Mouse (Mus musculus) ES-E14 (cell line): ENCODE results near the gene Mknk1. TPM values are rescaled to one million over a fixed set of nuclear protein-coding genes. Genes with fewer than 3 reads are reported as not detected.

Experiments
- DNase-seq: peaks from one replicate; pipeline ENCODE4 v3.0.0-alpha.2; 2013; ENCODE audit warnings: low read depth, low spot score
- H3K27ac ChIP-seq: 2 replicates; pipeline ENCODE4 v1.5.1; 2012; ENCODE audit warnings: low read depth, mild to moderate bottlenecking, low read length, moderate library complexity, mixed read lengths; ENCODE audit not compliant: poor library complexity, insufficient read depth, severe bottlenecking
- H3K36me3 ChIP-seq: 2 replicates; pipeline ENCODE4 v1.6.1; 2012; ENCODE audit warnings: mild to moderate bottlenecking, low read length, moderate library complexity, mixed read lengths; ENCODE audit not compliant: control insufficient read depth, poor library complexity, insufficient read depth, severe bottlenecking
- H3K4me1 ChIP-seq, 2 experiments: fragments of 150-350 bp in 1 of 2; sonication (generic) in 1 of 2; 2 replicates each; pipeline ENCODE4 v1.6.1; 2012; ENCODE audit warnings: low read length in 2 of 2, mild to moderate bottlenecking in 1 of 2, mixed read lengths in 1 of 2; ENCODE audit not compliant: control insufficient read depth in 2 of 2, insufficient read depth in 2 of 2, poor library complexity in 1 of 2
- H3K4me3 ChIP-seq, 2 experiments: fragments of 150-350 bp in 1 of 2; sonication (generic) in 1 of 2; 2 replicates each; pipeline ENCODE4 v1.5.1; 2012; ENCODE audit warnings: low read length in 2 of 2, low read depth in 1 of 2, mild to moderate bottlenecking in 1 of 2, mixed read lengths in 1 of 2; ENCODE audit not compliant: insufficient read depth in 1 of 2, poor library complexity in 1 of 2, severe bottlenecking in 1 of 2
- H3K9ac ChIP-seq: 2 replicates; pipeline ENCODE4 v1.6.1; 2012; ENCODE audit warnings: low read depth, mild to moderate bottlenecking, low read length, mixed read lengths; ENCODE audit not compliant: poor library complexity, insufficient read depth, severe bottlenecking
- H3K9me3 ChIP-seq: fragments of 150-350 bp; sonication (generic); 2 replicates; pipeline ENCODE4 v1.6.1; 2012; ENCODE audit warnings: low read depth, mild to moderate bottlenecking, low read length; ENCODE audit not compliant: control insufficient read depth, insufficient read depth
- CHD2 ChIP-seq: IDR thresholded peaks from 2 replicates; pipeline ENCODE4 v1.6.1; 2014; ENCODE audit warnings: mild to moderate bottlenecking, low read depth, low read length, inconsistent platforms
- HCFC1 ChIP-seq: IDR thresholded peaks from 2 replicates; pipeline ENCODE4 v1.6.1; 2012; ENCODE audit warnings: low read length, inconsistent platforms, borderline replicate concordance; ENCODE audit not compliant: insufficient read depth
- MAFK ChIP-seq: IDR thresholded peaks from 2 replicates; pipeline ENCODE4 v1.6.1; 2014; ENCODE audit warnings: mild to moderate bottlenecking, low read depth, low read length, inconsistent platforms; ENCODE audit not compliant: insufficient read depth
- ZC3H11A ChIP-seq: IDR thresholded peaks from 2 replicates; pipeline ENCODE4 v1.6.1; 2012; ENCODE audit warnings: low read depth, mild to moderate bottlenecking, inconsistent platforms, low read length, borderline replicate concordance
- ZNF384 ChIP-seq: IDR thresholded peaks from 2 replicates; pipeline ENCODE4 v1.6.1; 2012; ENCODE audit warnings: low read depth, low read length, inconsistent platforms
- in situ Hi-C, 2 experiments: fragments of 600-800 bp; cut with MboI; formaldehyde crosslinking; loops; one replicate each; pipeline ENCODE4 v1.15.1; 2025; ENCODE audit warnings: low sequenced_read_pairs in 2 of 2, inconsistent platforms in 1 of 2; ENCODE audit not compliant: unreplicated experiment in 2 of 2
- total RNA-seq: library from RNA; depleted of rRNA; stranded (reverse); fragments of 300-350 nt; gene quantifications from 2 replicates; pipeline ENCODE4 v1.2.3, GENCODE M21; 2012

The Mknk1 gene
- total RNA-seq, 1 experiment = 18.5 TPM

DNA sequence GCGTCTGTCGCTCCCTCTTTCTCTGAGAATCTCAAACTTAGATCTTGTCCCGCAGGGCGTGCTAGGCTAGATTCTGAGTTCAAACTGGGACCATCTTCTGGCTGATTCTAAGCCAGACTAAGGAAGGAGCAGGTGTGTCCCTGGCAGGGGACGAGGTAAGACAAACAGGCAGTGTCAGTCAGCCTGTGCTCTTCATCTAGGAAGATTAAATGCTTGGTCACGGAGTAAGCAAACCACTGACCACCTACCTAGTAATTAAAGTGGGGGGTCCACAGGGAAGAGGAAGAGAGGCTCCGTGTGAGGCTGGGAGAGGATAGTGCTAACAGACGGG lies 10.5 kb upstream of the Mknk1 start:
- no peaks in the 10 kb centered on the region for H3K9me3 ChIP-seq
- H3K4me3 ChIP-seq = peak overlapping the region in 1 of 2 experiments; percentile 87; a peak in 1 of 4 replicates
- no peaks in the 10 kb centered on the region for H3K36me3 ChIP-seq
- in situ Hi-C loops = no loop called here
- H3K4me1 ChIP-seq = peaks cover 5 to 13% of the 10 kb centered on the region in 2 experiments; a peak in 2 of 4 replicates
- H3K27ac ChIP-seq = no peak overlapping the region
- H3K9ac ChIP-seq = no peak overlapping the region
- no peak for TF ChIP-seq HCFC1
- TF ChIP-seq ZNF384 = no peak
- TF ChIP-seq ZC3H11A = no peak
- TF ChIP-seq MAFK = no peak
- TF ChIP-seq CHD2 = no peak
- no peak for DNase-seq

DNA sequence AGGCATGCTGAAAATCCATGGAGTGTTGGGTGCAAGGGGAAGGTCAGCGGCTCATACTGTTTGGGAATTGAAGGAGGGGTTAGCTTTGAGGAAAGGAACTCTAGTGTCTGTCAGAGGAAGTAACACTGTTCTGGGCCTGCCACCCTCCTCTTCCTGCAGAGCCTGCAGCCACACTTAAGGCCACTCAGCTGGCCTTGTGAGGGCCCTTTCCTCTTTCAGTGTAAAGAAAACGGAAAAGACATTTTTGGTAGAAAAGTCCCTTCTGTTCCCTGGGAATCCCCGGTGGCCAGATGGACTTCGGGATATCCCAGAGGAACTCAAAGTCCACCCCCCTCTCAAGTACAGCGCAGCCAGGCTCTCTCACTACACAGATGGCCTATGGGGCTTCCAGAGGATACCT lies 8.5 kb upstream of the Mknk1 start:
- no peaks in the 10 kb centered on the region for H3K36me3 ChIP-seq
- H3K27ac ChIP-seq = no peak overlapping the region
- H3K4me1 ChIP-seq = peaks cover 5 to 13% of the 10 kb centered on the region in 2 experiments; a peak in 2 of 4 replicates
- no peak overlapping the region for H3K9ac ChIP-seq
- no peak for TF ChIP-seq MAFK
- TF ChIP-seq CHD2 = no peak
- no peak for TF ChIP-seq ZC3H11A
- TF ChIP-seq HCFC1 = no peak
- TF ChIP-seq ZNF384 = no peak
- in situ Hi-C loops = no loop called here
- H3K4me3 ChIP-seq = no peak overlapping the region
- DNase-seq = no peak
- H3K9me3 ChIP-seq = no peaks in the 10 kb centered on the region

DNA sequence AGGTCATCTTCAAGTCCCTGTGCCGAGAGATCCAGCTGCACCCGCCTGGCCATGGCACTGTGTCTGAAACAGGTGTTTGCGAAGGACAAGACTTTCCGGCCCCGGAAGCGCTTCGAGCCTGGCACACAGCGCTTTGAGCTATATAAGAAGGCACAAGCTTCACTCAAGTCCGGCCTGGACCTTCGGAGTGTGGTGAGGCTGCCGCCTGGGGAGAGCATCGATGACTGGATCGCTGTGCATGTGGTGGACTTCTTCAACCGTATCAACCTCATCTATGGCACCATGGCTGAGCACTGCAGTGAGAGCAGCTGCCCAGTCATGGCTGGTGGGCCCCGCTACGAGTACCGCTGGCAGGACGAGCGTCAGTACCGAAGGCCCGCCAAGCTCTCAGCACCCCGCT lies 7.8 kb upstream of the Mknk1 start:
- H3K4me1 ChIP-seq = peaks cover 5 to 13% of the 10 kb centered on the region in 2 experiments; a peak in 2 of 4 replicates
- H3K9me3 ChIP-seq = no peaks in the 10 kb centered on the region
- peak overlapping the region; percentile 32 to 39 for H3K4me3 ChIP-seq
- no peaks in the 10 kb centered on the region for H3K36me3 ChIP-seq
- DNase-seq = no peak
- in situ Hi-C loops = no loop called here
- H3K27ac ChIP-seq = no peak overlapping the region
- TF ChIP-seq HCFC1 = no peak
- TF ChIP-seq ZC3H11A = no peak
- TF ChIP-seq ZNF384 = no peak
- TF ChIP-seq CHD2 = no peak
- no peak for TF ChIP-seq MAFK
- H3K9ac ChIP-seq = peak overlapping the region; percentile 17; the same call in 1 of the 2 replicates

DNA sequence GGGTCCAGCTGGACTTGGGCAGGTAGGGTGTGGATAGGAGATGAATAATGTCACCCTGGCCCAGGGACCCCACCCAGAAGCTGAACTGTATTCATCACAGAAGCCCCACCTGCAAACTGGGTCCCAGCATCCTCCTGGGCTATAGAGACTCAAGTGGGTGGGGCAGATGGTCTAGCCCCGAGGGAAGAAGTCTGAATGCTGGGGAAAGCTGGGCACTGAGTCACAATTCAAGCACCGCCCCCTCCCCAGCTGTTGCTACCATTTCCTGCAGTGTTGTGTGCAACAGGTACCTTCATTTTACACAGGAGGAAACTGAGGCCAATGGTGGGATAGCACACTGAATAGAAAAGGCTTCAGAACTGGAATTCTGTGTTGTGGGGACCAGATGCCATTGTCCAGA lies 7.0 kb upstream of the Mknk1 start:
- H3K27ac ChIP-seq = no peak overlapping the region
- no peak overlapping the region for H3K9ac ChIP-seq
- no peaks in the 10 kb centered on the region for H3K36me3 ChIP-seq
- peaks cover 5 to 9% of the 10 kb centered on the region in 2 experiments; a peak in 2 of 4 replicates for H3K4me1 ChIP-seq
- no peaks in the 10 kb centered on the region for H3K9me3 ChIP-seq
- H3K4me3 ChIP-seq = peak overlapping the region in 1 of 2 experiments; percentile 39; a peak in 2 of 4 replicates
- DNase-seq = peak; percentile 67
- in situ Hi-C loops = no loop called here
- no peak for TF ChIP-seq MAFK
- TF ChIP-seq HCFC1 = no peak

DNA sequence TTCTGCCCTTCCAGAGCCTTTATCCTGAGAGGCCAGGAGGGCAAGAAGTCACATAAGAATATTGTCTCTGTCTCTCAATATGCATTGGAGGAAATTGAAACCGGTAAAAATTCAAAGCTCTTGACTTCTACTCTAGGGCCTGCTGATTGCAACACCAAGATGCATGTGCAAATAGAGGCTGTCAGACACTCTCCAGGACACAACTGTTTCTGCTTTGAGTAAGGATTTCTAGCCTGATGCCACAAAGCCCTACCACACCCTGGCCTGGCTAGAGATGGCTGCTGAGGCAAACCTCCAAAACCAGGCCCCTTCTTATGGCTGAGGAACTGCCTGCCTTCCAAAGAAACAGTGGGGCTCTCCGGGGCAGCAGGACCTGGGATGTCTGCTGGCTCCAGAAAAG lies 3.4 kb upstream of the Mknk1 start:
- DNase-seq = no peak
- H3K4me1 ChIP-seq = peaks cover 5 to 6% of the 10 kb centered on the region in 2 experiments; a peak in 2 of 4 replicates
- H3K4me3 ChIP-seq = no peak overlapping the region
- no peak overlapping the region for H3K9ac ChIP-seq
- in situ Hi-C loops = no loop called here
- no peak overlapping the region for H3K27ac ChIP-seq
- no peaks in the 10 kb centered on the region for H3K9me3 ChIP-seq
- TF ChIP-seq ZC3H11A = no peak
- no peak for TF ChIP-seq CHD2
- no peak for TF ChIP-seq MAFK
- TF ChIP-seq HCFC1 = no peak
- no peak for TF ChIP-seq ZNF384
- no peaks in the 10 kb centered on the region for H3K36me3 ChIP-seq
